ENCODE assay signal across 10 mouse cellular contexts in genomic region chr1:168549807-168550435, GRCm38 (mm10).
DNase-seq lines count a peak whose midpoint lies in the region; ATAC-seq lines count a peak whose summit lies in the region.
"Had no signal": no experiment of that assay in that cellular context is flagged by ENCODE, and none has a peak within 500 bp of the region (broad histone marks: within the 10 kb centered on the region; RNA-seq: fewer than 3 reads in every experiment).

No protein-coding gene starts in this region.

- peak; percentile 40 for DNase-seq in embryonic facial prominence, embryonic 14.5 days (ENCODE audit: low spot score)
- DNase-seq in embryonic facial prominence, embryonic 10.5 days (ENCODE audit: low spot score): no peak
- peak; percentile 2 for DNase-seq in ZHBTc4 (ENCODE audit: low read depth, low spot score)
- DNase-seq in cerebellum, postnatal 4 days (ENCODE audit: low spot score in 2 of 2): no peak
- no peak for DNase-seq in heart, postnatal 36 days
- DNase-seq in spleen, postnatal 4 days (ENCODE audit: low spot score in 2 of 2): no peak
- DNase-seq: gastrocnemius, postnatal 14 days; kidney, adult 18-20 months had no signal

- H3K4me3 ChIP-seq in embryonic facial prominence, embryonic 14.5 days (ENCODE audit: low read depth, low read length): no peak overlapping the region
- H3K4me3 ChIP-seq in embryonic facial prominence, embryonic 10.5 days: no peak overlapping the region
- no peak overlapping the region for H3K4me3 ChIP-seq in hindbrain, embryonic 16.5 days (ENCODE audit: low read length)
- H3K4me3 ChIP-seq in midbrain, embryonic 16.5 days (ENCODE audit: low read depth, low read length): no peak overlapping the region

- H3K27me3 ChIP-seq in embryonic facial prominence, embryonic 14.5 days (replicated peaks; ENCODE audit: control insufficient read depth, insufficient read depth, low read length): no peaks in the 10 kb centered on the region
- no peaks in the 10 kb centered on the region for H3K27me3 ChIP-seq in embryonic facial prominence, embryonic 10.5 days (replicated peaks; ENCODE audit: low read depth, poor library complexity, severe bottlenecking)
- no peaks in the 10 kb centered on the region for H3K27me3 ChIP-seq in hindbrain, embryonic 16.5 days (replicated peaks; ENCODE audit: control insufficient read depth, insufficient read depth, low read length)
- no peaks in the 10 kb centered on the region for H3K27me3 ChIP-seq in midbrain, embryonic 16.5 days (ENCODE audit: control insufficient read depth, insufficient read depth, low read depth, low read length)

- no peaks in the 10 kb centered on the region for H3K36me3 ChIP-seq in embryonic facial prominence, embryonic 14.5 days (ENCODE audit: control insufficient read depth, insufficient read depth, low read length)
- H3K36me3 ChIP-seq in embryonic facial prominence, embryonic 10.5 days (replicated peaks): no peaks in the 10 kb centered on the region
- H3K36me3 ChIP-seq in hindbrain, embryonic 16.5 days (ENCODE audit: control insufficient read depth, insufficient read depth, low read length): no peaks in the 10 kb centered on the region
- no peaks in the 10 kb centered on the region for H3K36me3 ChIP-seq in midbrain, embryonic 16.5 days (ENCODE audit: control insufficient read depth, insufficient read depth, low read length)

- no peak overlapping the region for H3K4me2 ChIP-seq in embryonic facial prominence, embryonic 14.5 days (ENCODE audit: low read depth, low read length)
- no peak overlapping the region for H3K4me2 ChIP-seq in hindbrain, embryonic 16.5 days (ENCODE audit: low read length)
- H3K4me2 ChIP-seq in midbrain, embryonic 16.5 days (ENCODE audit: low read length): no peak overlapping the region

- H3K4me1 ChIP-seq in embryonic facial prominence, embryonic 14.5 days (ENCODE audit: control insufficient read depth, insufficient read depth, low read length): peaks cover 7% of the 10 kb centered on the region; the same call in 1 of the 2 replicates
- H3K4me1 ChIP-seq in embryonic facial prominence, embryonic 10.5 days: no peaks in the 10 kb centered on the region
- H3K4me1 ChIP-seq in hindbrain, embryonic 16.5 days (ENCODE audit: control insufficient read depth, insufficient read depth, low read depth, low read length): peaks cover 4% of the 10 kb centered on the region; the same call in 1 of the 2 replicates
- peaks cover 13% of the 10 kb centered on the region for H3K4me1 ChIP-seq in midbrain, embryonic 16.5 days (ENCODE audit: control insufficient read depth, insufficient read depth, low read length)

- 41% methylated on average over 7 of the region's 7 CpGs for WGBS in embryonic facial prominence, embryonic 14.5 days
- WGBS in embryonic facial prominence, embryonic 10.5 days: 45% methylated on average over 7 of the region's 7 CpGs
- 39% methylated on average over 7 of the region's 7 CpGs for WGBS in hindbrain, embryonic 16.5 days
- WGBS in midbrain, embryonic 16.5 days: 24% methylated on average over 7 of the region's 7 CpGs

- ATAC-seq in embryonic facial prominence, embryonic 14.5 days (ENCODE audit: low read depth): no peak
- peak; percentile 84 for ATAC-seq in hindbrain, embryonic 16.5 days
- peak; percentile 72; the same call in 1 of the 2 replicates for ATAC-seq in midbrain, embryonic 16.5 days

- H3K9ac ChIP-seq in embryonic facial prominence, embryonic 14.5 days (ENCODE audit: low read depth, low read length): no peak overlapping the region
- H3K9ac ChIP-seq in hindbrain, embryonic 16.5 days (ENCODE audit: low read depth, low read length): no peak overlapping the region
- no peak overlapping the region for H3K9ac ChIP-seq in midbrain, embryonic 16.5 days (ENCODE audit: low read depth, low read length)

- no peak overlapping the region for H3K27ac ChIP-seq in embryonic facial prominence, embryonic 14.5 days (replicated peaks; ENCODE audit: low read depth, low read length)
- no peak overlapping the region for H3K27ac ChIP-seq in embryonic facial prominence, embryonic 10.5 days (replicated peaks)
- peak overlapping the region; percentile 44; the same call in 1 of the 2 replicates for H3K27ac ChIP-seq in hindbrain, embryonic 16.5 days (ENCODE audit: low read depth, low read length)
- H3K27ac ChIP-seq in midbrain, embryonic 16.5 days (ENCODE audit: low read length): peak overlapping the region; percentile 13; the same call in 1 of the 2 replicates

- intact Hi-C loops in heart, postnatal 36 days (cut with DNase I): no loop called here

- H3K9me3 ChIP-seq in embryonic facial prominence, embryonic 14.5 days (ENCODE audit: control insufficient read depth, low read length): no peaks in the 10 kb centered on the region
- no peaks in the 10 kb centered on the region for H3K9me3 ChIP-seq in embryonic facial prominence, embryonic 10.5 days
- no peaks in the 10 kb centered on the region for H3K9me3 ChIP-seq in hindbrain, embryonic 16.5 days (ENCODE audit: control insufficient read depth, low read length)
- H3K9me3 ChIP-seq in midbrain, embryonic 16.5 days (replicated peaks; ENCODE audit: control insufficient read depth, low read length, poor library complexity, severe bottlenecking): no peaks in the 10 kb centered on the region

Comparison
In these comparisons a context has a peak if more than half of its experiments do, and no peak if none do; other contexts are left out.
1. DNase-seq: peak in embryonic facial prominence, embryonic 14.5 days (single experiment) and ZHBTc4 (single experiment); none in embryonic facial prominence, embryonic 10.5 days (single experiment), cerebellum, postnatal 4 days (0 of 2), heart, postnatal 36 days (0 of 2) and spleen, postnatal 4 days (0 of 2).
2. H3K27ac ChIP-seq: peak in hindbrain, embryonic 16.5 days (single experiment) and midbrain, embryonic 16.5 days (single experiment); none in embryonic facial prominence, embryonic 14.5 days (single experiment) and embryonic facial prominence, embryonic 10.5 days (single experiment).